Mouse (Mus musculus) CH12.LX (cell line): ENCODE results near the gene Rgs17. TPM values are rescaled to one million over a fixed set of nuclear protein-coding genes. Genes with fewer than 3 reads are reported as not detected.

ENCODE experiments used
- DNase-seq: peaks from one replicate; pipeline ENCODE4 v3.0.0-alpha.2; 2013; ENCODE audit errors: extremely low read depth
- H3K27ac ChIP-seq: 2 replicates; pipeline ENCODE4 v1.5.1; 2012; ENCODE audit warnings: low read depth, mild to moderate bottlenecking, control low read depth, moderate library complexity; ENCODE audit not compliant: insufficient read depth
- H3K27me3 ChIP-seq: replicated peaks from 2 replicates; pipeline ENCODE3; 2012; ENCODE audit warnings: inconsistent platforms
- H3K36me3 ChIP-seq, 2 experiments: replicated peaks in 1 of 2; 2 replicates each; pipeline versions ENCODE3 to v1.6.1; 2012; ENCODE audit warnings: inconsistent platforms in 1 of 2, low read length in 1 of 2, mild to moderate bottlenecking in 1 of 2, mixed read lengths in 1 of 2, moderate library complexity in 1 of 2; ENCODE audit not compliant: control insufficient read depth in 1 of 2, insufficient read depth in 1 of 2
- H3K4me1 ChIP-seq, 2 experiments: 2 replicates each; pipeline ENCODE4 v1.6.1; 2012; ENCODE audit warnings: inconsistent platforms in 1 of 2, moderate library complexity in 1 of 2; ENCODE audit not compliant: insufficient read depth in 2 of 2, control insufficient read depth in 1 of 2
- H3K4me2 ChIP-seq: 2 replicates; pipeline ENCODE4 v1.6.1; 2012; ENCODE audit warnings: low read depth, mild to moderate bottlenecking, control low read depth; ENCODE audit not compliant: poor library complexity, insufficient read depth, severe bottlenecking
- H3K4me3 ChIP-seq, 3 experiments: fragments of 150-350 bp in 1 of 3; sonication (generic) in 1 of 3; replicated peaks in 1 of 3; 2 replicates each; pipeline versions ENCODE3 to v1.5.1; 2011 to 2012; ENCODE audit warnings: low read depth in 2 of 3, low read length in 2 of 3, mild to moderate bottlenecking in 2 of 3, moderate library complexity in 2 of 3, control low read depth in 1 of 3, improper control_type of control experiment in 1 of 3, inconsistent platforms in 1 of 3, mixed read lengths in 1 of 3; ENCODE audit not compliant: poor library complexity in 1 of 3
- H3K79me2 ChIP-seq: replicated peaks from 2 replicates; pipeline ENCODE4 v1.6.1; 2012; ENCODE audit warnings: mild to moderate bottlenecking, moderate library complexity; ENCODE audit not compliant: control insufficient read depth, poor library complexity, insufficient read depth, severe bottlenecking; ENCODE audit errors: extremely low read depth
- H3K9ac ChIP-seq: 2 replicates; pipeline ENCODE4 v1.6.1; 2012; ENCODE audit warnings: low read depth, mild to moderate bottlenecking, control low read depth, moderate library complexity; ENCODE audit not compliant: insufficient read depth
- H3K9me3 ChIP-seq: replicated peaks from 2 replicates; pipeline ENCODE3; 2012; ENCODE audit warnings: low read length, inconsistent platforms, mixed read lengths
- CHD1 ChIP-seq: IDR thresholded peaks from 2 replicates; pipeline ENCODE4 v1.6.1; 2012; ENCODE audit warnings: low read depth, low read length, improper control_type of control experiment, inconsistent platforms
- CHD2 ChIP-seq: IDR thresholded peaks from 2 replicates; pipeline ENCODE4 v1.6.1; 2011; ENCODE audit warnings: low read length, improper control_type of control experiment
- E2F4 ChIP-seq: IDR thresholded peaks from 2 replicates; pipeline ENCODE4 v1.6.1; 2011; ENCODE audit warnings: low read depth, low read length, improper control_type of control experiment; ENCODE audit not compliant: insufficient replicate concordance
- EP300 ChIP-seq: IDR thresholded peaks from 2 replicates; pipeline ENCODE4 v1.6.1; 2011; ENCODE audit warnings: low read length, improper control_type of control experiment
- ETS1 ChIP-seq: conservative IDR thresholded peaks from 2 replicates; pipeline ENCODE4 v1.6.1; 2012; ENCODE audit warnings: low read depth, mild to moderate bottlenecking, inconsistent platforms, low read length, improper control_type of control experiment, moderate library complexity
- GABPA ChIP-seq: IDR thresholded peaks from 2 replicates; pipeline ENCODE4 v1.6.1; 2012; ENCODE audit warnings: low read depth, low read length, improper control_type of control experiment, inconsistent platforms; ENCODE audit not compliant: insufficient replicate concordance
- IRF4 ChIP-seq: IDR thresholded peaks from 2 replicates; pipeline ENCODE4 v1.6.1; 2014; ENCODE audit warnings: low read depth, mild to moderate bottlenecking, inconsistent platforms, low read length, improper control_type of control experiment
- JUN ChIP-seq: IDR thresholded peaks from 2 replicates; pipeline ENCODE4 v1.6.1; 2011; ENCODE audit warnings: low read depth, mild to moderate bottlenecking, low read length, improper control_type of control experiment, moderate library complexity; ENCODE audit not compliant: insufficient read depth
- JUND ChIP-seq: conservative IDR thresholded peaks from 2 replicates; pipeline ENCODE4 v1.6.1; 2011; ENCODE audit warnings: low read depth, low read length, improper control_type of control experiment
- KAT2A ChIP-seq: IDR thresholded peaks from 2 replicates; pipeline ENCODE4 v1.6.1; 2012; ENCODE audit warnings: low read length, improper control_type of control experiment, inconsistent platforms; ENCODE audit not compliant: insufficient replicate concordance
- MAZ ChIP-seq: IDR thresholded peaks from 2 replicates; pipeline ENCODE4 v1.6.1; 2012; ENCODE audit warnings: low read depth, mild to moderate bottlenecking, inconsistent platforms, low read length, improper control_type of control experiment, moderate library complexity
- MYC ChIP-seq: IDR thresholded peaks from 2 replicates; pipeline ENCODE4 v1.6.1; 2011; ENCODE audit warnings: low read depth, mild to moderate bottlenecking, improper control_type of control experiment, low read length
- PAX5 ChIP-seq: IDR thresholded peaks from 2 replicates; pipeline ENCODE4 v1.6.1; 2012; ENCODE audit warnings: low read length, inconsistent platforms, mixed read lengths
- POLR2A ChIP-seq: IDR thresholded peaks from 2 replicates; pipeline ENCODE4 v1.6.1; 2011; ENCODE audit warnings: low read depth, mild to moderate bottlenecking, improper control_type of control experiment, low read length
- RAD21 ChIP-seq: IDR thresholded peaks from 2 replicates; pipeline ENCODE4 v1.6.1; 2011; ENCODE audit warnings: low read depth, mild to moderate bottlenecking, low read length, improper control_type of control experiment, moderate library complexity
- SMC3 ChIP-seq: IDR thresholded peaks from 2 replicates; pipeline ENCODE4 v1.6.1; 2011; ENCODE audit warnings: low read depth, low read length, improper control_type of control experiment
- TBP ChIP-seq: conservative IDR thresholded peaks from 2 replicates; pipeline ENCODE4 v1.6.1; 2011; ENCODE audit warnings: low read depth, low read length, improper control_type of control experiment
- TCF12 ChIP-seq: IDR thresholded peaks from 2 replicates; pipeline ENCODE4 v1.6.1; 2014; ENCODE audit warnings: low read depth, mild to moderate bottlenecking, inconsistent platforms, low read length, improper control_type of control experiment
- USF1 ChIP-seq: IDR thresholded peaks from 2 replicates; pipeline ENCODE4 v1.6.1; 2014; ENCODE audit warnings: low read depth, mild to moderate bottlenecking, inconsistent platforms, low read length, improper control_type of control experiment
- ZC3H11A ChIP-seq: IDR thresholded peaks from 2 replicates; pipeline ENCODE4 v1.6.1; 2012; ENCODE audit warnings: low read depth, mild to moderate bottlenecking, inconsistent platforms, low read length, improper control_type of control experiment
- ZKSCAN1 ChIP-seq: IDR thresholded peaks from 2 replicates; pipeline ENCODE4 v1.6.1; 2012; ENCODE audit warnings: low read depth, inconsistent platforms, low read length, improper control_type of control experiment, borderline replicate concordance
- ZMIZ1 ChIP-seq: IDR thresholded peaks from 2 replicates; pipeline ENCODE4 v1.6.1; 2012; ENCODE audit warnings: low read depth, mild to moderate bottlenecking, inconsistent platforms, low read length, improper control_type of control experiment
- dilution Hi-C: fragments of 300-500 bp; cut with MboI; formaldehyde crosslinking; loops from 2 replicates; pipeline ENCODE4 v1.14.3; 2020; ENCODE audit warnings: low sequenced_read_pairs; ENCODE audit not compliant: extremely low pct_unique_long_range_greater_than_20kb, extremely low pct_ligation_motif_present
- in situ Hi-C: fragments of 300-500 bp; cut with MboI; formaldehyde crosslinking; loops from 3 replicates; pipeline ENCODE4 v1.14.3; 2019; ENCODE audit warnings: low sequenced_read_pairs, low pct_ligation_motif_present, low pct_unique_long_range_greater_than_20kb, mixed read lengths
- polyA plus RNA-seq: library from polyadenylated mRNA; unstranded; fragments of >175 nt; gene quantifications from 2 replicates; pipeline ENCODE4 v1.2.1, GENCODE M21; 2012; ENCODE audit warnings: low read depth; ENCODE audit not compliant: insufficient read length
- total RNA-seq, 2 experiments: library from RNA; depleted of rRNA; stranded (reverse); fragments of 300-350 nt in 1 of 2; fragments of >200 nt in 1 of 2; gene quantifications; 2 replicates each; pipeline ENCODE4 v1.2.3; 2012 to 2014

The Rgs17 gene
- total and polyA plus RNA-seq, 3 experiments, result not detected

DNA sequence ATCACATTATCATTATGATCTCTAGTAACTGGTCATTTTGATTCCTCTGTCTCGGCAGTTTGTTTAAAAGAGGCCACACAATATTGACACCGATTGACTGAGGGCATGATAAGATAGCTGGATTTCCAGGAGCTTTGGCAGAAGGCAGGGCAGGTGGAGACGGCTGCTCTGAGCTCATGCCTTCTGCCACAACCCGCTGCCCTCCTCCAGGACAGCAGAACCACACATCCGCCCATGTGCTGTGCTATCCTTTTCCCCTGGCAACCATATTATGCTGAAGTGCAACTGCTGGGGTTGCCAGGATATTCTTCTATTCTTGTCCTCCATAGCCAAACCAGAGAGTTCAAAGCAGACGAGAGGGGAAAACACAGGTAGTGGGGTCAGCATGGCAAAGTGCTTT, 21.5 kb downstream of the Rgs17 start:
- no peaks in the 10 kb centered on the region for H3K4me1 ChIP-seq
- H3K79me2 ChIP-seq, result no peaks in the 10 kb centered on the region
- DNase-seq, result no peak
- no peaks in the 10 kb centered on the region for H3K9me3 ChIP-seq
- dilution Hi-C loops (no loop called here), in situ Hi-C loops (no loop called here)
- no peaks in the 10 kb centered on the region for H3K36me3 ChIP-seq
- H3K27me3 ChIP-seq, result no peaks in the 10 kb centered on the region
- H3K4me3 ChIP-seq, result no peak overlapping the region
- no peak overlapping the region for H3K27ac ChIP-seq
- TF ChIP-seq JUN (no peak), KAT2A (no peak), CHD1 (no peak), POLR2A (no peak), CHD2 (no peak), E2F4 (no peak), TBP (no peak)
- H3K9ac ChIP-seq, result no peak overlapping the region
- no peak overlapping the region for H3K4me2 ChIP-seq

DNA sequence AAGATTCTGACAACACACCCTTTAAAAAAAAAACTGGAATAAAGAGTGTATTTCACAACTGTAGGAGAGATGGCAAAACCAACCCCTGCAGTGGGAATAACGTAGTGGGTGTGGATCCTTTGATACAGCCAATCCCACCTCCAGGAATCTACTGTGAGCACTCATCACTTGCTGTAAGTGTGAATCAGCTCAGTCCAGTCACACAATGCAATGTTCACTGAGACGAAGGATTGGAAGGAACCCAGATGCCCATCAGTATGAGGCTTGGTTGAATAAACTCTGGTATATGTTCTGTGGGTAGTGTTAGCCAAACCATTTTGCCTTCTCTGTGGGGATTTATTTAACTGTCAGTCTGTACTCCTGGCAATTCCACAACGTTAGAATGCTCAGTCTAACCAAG, 45.1 kb downstream of the Rgs17 start:
- no peak for TF ChIP-seq TCF12
- TF ChIP-seq TBP, result no peak
- TF ChIP-seq JUND, result no peak
- no peak for TF ChIP-seq PAX5
- no peak for TF ChIP-seq SMC3
- no peak for TF ChIP-seq KAT2A
- TF ChIP-seq ZMIZ1, result no peak
- no peak for TF ChIP-seq EP300
- TF ChIP-seq CHD1, result no peak
- TF ChIP-seq GABPA, result no peak
- no peak for TF ChIP-seq MAZ
- H3K79me2 ChIP-seq, result no peaks in the 10 kb centered on the region
- H3K27me3 ChIP-seq, result peaks cover 1% of the 10 kb centered on the region
- H3K4me2 ChIP-seq, result no peak overlapping the region
- DNase-seq, result no peak
- no peak overlapping the region for H3K4me3 ChIP-seq
- H3K4me1 ChIP-seq, result no peaks in the 10 kb centered on the region
- dilution Hi-C loops (no loop called here), in situ Hi-C loops (no loop called here)
- no peaks in the 10 kb centered on the region for H3K36me3 ChIP-seq
- H3K9ac ChIP-seq, result no peak overlapping the region
- no peak overlapping the region for H3K27ac ChIP-seq
- H3K9me3 ChIP-seq, result no peaks in the 10 kb centered on the region

DNA sequence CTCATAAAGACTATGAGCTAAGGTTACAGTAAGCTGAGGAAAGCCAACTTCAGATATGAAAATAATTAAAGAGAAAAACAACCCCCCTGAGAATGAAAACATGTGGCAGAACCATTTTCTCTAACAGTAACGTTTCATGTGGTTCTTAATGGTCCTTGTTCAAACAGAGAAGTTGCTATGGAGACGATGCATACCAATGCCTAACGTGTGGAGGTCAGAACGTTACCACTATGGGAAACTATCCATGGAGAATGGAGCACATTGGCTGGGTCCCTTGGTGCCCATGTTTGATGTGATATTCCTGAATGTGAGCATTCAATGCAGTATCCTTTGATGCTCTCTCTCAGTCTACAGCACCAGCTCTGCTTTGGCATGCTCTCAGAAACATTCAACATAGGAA, 51.1 kb downstream of the Rgs17 start:
- no peak overlapping the region for H3K9ac ChIP-seq
- H3K79me2 ChIP-seq, result no peaks in the 10 kb centered on the region
- H3K4me3 ChIP-seq, result no peak overlapping the region
- no peak for DNase-seq
- H3K9me3 ChIP-seq, result no peaks in the 10 kb centered on the region
- no peak for TF ChIP-seq PAX5
- no peak for TF ChIP-seq GABPA
- no peak for TF ChIP-seq RAD21
- no peak for TF ChIP-seq JUN
- TF ChIP-seq E2F4, result no peak
- TF ChIP-seq JUND, result no peak
- TF ChIP-seq ZKSCAN1, result no peak
- TF ChIP-seq ETS1, result no peak
- TF ChIP-seq MYC, result no peak
- TF ChIP-seq CHD2, result no peak
- TF ChIP-seq USF1, result no peak
- no peak for TF ChIP-seq ZC3H11A
- TF ChIP-seq IRF4, result no peak
- H3K36me3 ChIP-seq, result no peaks in the 10 kb centered on the region
- H3K27ac ChIP-seq, result no peak overlapping the region
- peaks cover 16% of the 10 kb centered on the region for H3K27me3 ChIP-seq
- no peak overlapping the region for H3K4me2 ChIP-seq
- dilution Hi-C loops (no loop called here), in situ Hi-C loops (no loop called here)
- H3K4me1 ChIP-seq, result peaks cover 0 to 6% of the 10 kb centered on the region in 2 experiments; a peak in 2 of 4 replicates
